Mouse (Mus musculus) ES-Bruce4 (cell line): ENCODE data around the gene Otud3. TPM values are rescaled to one million over a fixed set of nuclear protein-coding genes. Genes with fewer than 3 reads are reported as not detected.
"Not testable (repeated sequence)": the region's sequence is repeated elsewhere in the genome, so short reads cannot be mapped to it uniquely, and the experiment has no call there.

Experiments
- H3K27ac ChIP-seq: 2 replicates; pipeline ENCODE4 v1.5.1; 2012; ENCODE audit warnings: low read length, inconsistent platforms; ENCODE audit not compliant: insufficient read depth
- H3K27me3 ChIP-seq: 2 replicates; pipeline ENCODE4 v1.6.1; 2012; ENCODE audit warnings: mild to moderate bottlenecking, low read length, inconsistent platforms; ENCODE audit not compliant: control insufficient read depth, poor library complexity, insufficient read depth, severe bottlenecking
- H3K36me3 ChIP-seq: 2 replicates; pipeline ENCODE4 v1.6.1; 2012; ENCODE audit warnings: inconsistent platforms, mild to moderate bottlenecking, low read length, moderate library complexity; ENCODE audit not compliant: control insufficient read depth, poor library complexity, insufficient read depth, severe bottlenecking
- H3K4me1 ChIP-seq: one replicate; pipeline ENCODE4 v1.8.1; 2011; ENCODE audit warnings: low read length; ENCODE audit not compliant: control insufficient read depth, insufficient read depth
- H3K4me3 ChIP-seq: 2 replicates; pipeline ENCODE4 v1.5.1; 2011; ENCODE audit warnings: low read depth, mild to moderate bottlenecking, low read length
- H3K9ac ChIP-seq: 2 replicates; pipeline ENCODE4 v1.6.1; 2012; ENCODE audit warnings: low read depth, mild to moderate bottlenecking, inconsistent platforms; ENCODE audit not compliant: poor library complexity, severe bottlenecking
- H3K9me3 ChIP-seq: replicated peaks from 2 replicates; pipeline ENCODE4 v1.6.1; 2012; ENCODE audit warnings: mild to moderate bottlenecking, low read length, inconsistent platforms; ENCODE audit not compliant: control insufficient read depth, poor library complexity, insufficient read depth, severe bottlenecking
- CTCF ChIP-seq: IDR thresholded peaks from one replicate; pipeline ENCODE4 v1.8.1; 2011; ENCODE audit warnings: low read depth, low read length
- EP300 ChIP-seq: IDR thresholded peaks from 2 replicates; pipeline ENCODE4 v1.6.1; 2011; ENCODE audit warnings: low read depth, low read length; ENCODE audit not compliant: insufficient read depth
- POLR2A ChIP-seq: IDR thresholded peaks from one replicate; pipeline ENCODE4 v1.8.1; 2011; ENCODE audit warnings: low read length; ENCODE audit not compliant: insufficient read depth
- polyA plus RNA-seq: library from polyadenylated mRNA; stranded (reverse); fragments of >200 nt; gene quantifications from 2 replicates; pipeline ENCODE4 v1.2.4, GENCODE M21; 2011; ENCODE audit warnings: low read depth; ENCODE audit not compliant: missing spikeins, insufficient read depth, insufficient read length

Otud3 gene
- polyA plus RNA-seq, 1 experiment, result 8.7 TPM

DNA sequence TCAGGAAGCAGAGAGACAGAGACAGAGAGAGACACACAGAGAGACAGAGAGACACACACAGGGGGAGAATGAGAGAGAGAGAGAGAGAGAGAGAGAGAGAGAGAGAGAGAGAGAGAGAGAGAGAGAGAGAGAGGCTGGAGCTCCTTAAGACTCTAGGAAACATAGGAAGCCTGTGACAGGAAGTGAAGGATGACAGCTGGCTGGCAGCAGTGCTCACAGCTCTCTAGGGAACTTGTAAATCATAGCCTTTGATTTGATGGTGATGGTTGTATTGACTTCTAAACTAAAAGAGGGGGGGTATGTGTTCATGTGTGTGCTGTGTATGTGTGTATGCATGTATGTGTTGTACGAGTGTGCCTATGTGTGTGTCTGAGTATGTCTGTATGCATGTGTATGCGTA lies 37.8 kb downstream of the Otud3 start:
- TF ChIP-seq CTCF (no peak), POLR2A (no peak), EP300 (no peak)
- Histone ChIP-seq H3K36me3 (no peaks in the 10 kb centered on the region), H3K4me3 (no peak overlapping the region), H3K4me1 (peaks cover 2% of the 10 kb centered on the region), H3K27me3 (no peaks in the 10 kb centered on the region), H3K27ac (no peak overlapping the region), H3K9ac (no peak overlapping the region), H3K9me3 (no peaks in the 10 kb centered on the region)

DNA sequence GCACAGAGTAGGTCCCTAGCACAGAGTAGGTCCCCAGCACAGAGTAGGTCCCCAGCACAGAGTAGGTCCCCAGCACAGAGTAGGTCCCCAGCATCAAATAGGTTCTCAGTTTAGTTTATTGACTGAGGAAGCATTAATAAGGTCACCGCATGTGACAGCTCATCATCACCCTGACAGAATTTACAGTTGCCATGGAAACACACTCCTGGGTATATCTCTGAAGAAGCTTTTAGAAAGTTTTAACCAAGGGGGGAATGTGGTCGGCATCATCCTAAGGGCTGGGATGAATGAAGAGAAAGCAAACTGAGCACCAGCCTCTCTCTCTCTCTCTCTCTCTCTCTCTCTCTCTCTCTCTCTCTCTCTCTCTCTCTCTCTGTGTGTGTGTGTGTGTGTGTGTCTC lies 38.5 kb downstream of the Otud3 start:
- not testable (repeated sequence) for H3K27ac ChIP-seq, H3K9me3 ChIP-seq, H3K4me3 ChIP-seq, H3K36me3 ChIP-seq, H3K9ac ChIP-seq, H3K4me1 ChIP-seq, H3K27me3 ChIP-seq

GRCm38 (mm10) chr4:138873864-138874263 lies 39.9 kb downstream of the Otud3 start, which contains the start of gene Gm13030:
Gene Gm13030 (minus strand): TSS chr4:138873964.
- H3K27me3 ChIP-seq, result no peaks in the 10 kb centered on the region
- H3K27ac ChIP-seq, result no peak within 1 kb of the TSS
- H3K4me1 ChIP-seq, result peaks cover 2% of the 10 kb centered on the region
- TF ChIP-seq CTCF, result no peak
- TF ChIP-seq EP300, result no peak
- TF ChIP-seq POLR2A, result no peak
- no peaks in the 10 kb centered on the region for H3K36me3 ChIP-seq
- H3K9me3 ChIP-seq, result no peaks in the 10 kb centered on the region
- H3K4me3 ChIP-seq, result no peak within 1 kb of the TSS
- H3K9ac ChIP-seq, result no peak within 1 kb of the TSS

GRCm38 (mm10) chr4:138868666-138869065 lies 45.1 kb downstream of the Otud3 start:
- Histone ChIP-seq H3K27ac (no peak overlapping the region), H3K9me3 (no peaks in the 10 kb centered on the region), H3K4me1 (no peaks in the 10 kb centered on the region), H3K27me3 (no peaks in the 10 kb centered on the region), H3K4me3 (no peak overlapping the region), H3K36me3 (no peaks in the 10 kb centered on the region), H3K9ac (no peak overlapping the region)
- TF ChIP-seq CTCF, result no peak
- TF ChIP-seq POLR2A, result no peak
- TF ChIP-seq EP300, result no peak

DNA sequence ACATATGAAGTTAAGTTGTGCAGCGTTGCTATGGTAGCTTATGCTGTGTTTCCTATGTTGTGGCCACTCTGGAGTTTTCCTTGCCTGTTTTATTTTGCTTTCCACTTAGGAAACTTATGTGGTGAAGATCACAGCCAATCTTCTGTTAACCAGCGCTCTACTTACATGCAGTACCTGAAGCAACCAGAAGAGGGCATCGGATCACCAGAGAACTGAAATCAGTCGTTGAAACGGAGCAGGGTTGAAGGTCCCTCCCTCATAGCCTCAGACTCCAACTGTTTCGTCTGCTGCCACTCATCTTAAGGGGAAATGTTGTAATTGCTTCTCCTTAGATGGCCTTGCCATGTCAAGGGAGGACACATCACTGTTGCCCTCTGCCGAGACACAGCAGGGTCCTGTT lies 47.3 kb downstream of the Otud3 start:
- H3K4me1 ChIP-seq, result no peaks in the 10 kb centered on the region
- TF ChIP-seq POLR2A (no peak), CTCF (peak; percentile 65), EP300 (no peak)
- no peak overlapping the region for H3K27ac ChIP-seq
- H3K27me3 ChIP-seq, result no peaks in the 10 kb centered on the region
- no peaks in the 10 kb centered on the region for H3K9me3 ChIP-seq
- no peak overlapping the region for H3K9ac ChIP-seq
- no peak overlapping the region for H3K4me3 ChIP-seq
- H3K36me3 ChIP-seq, result no peaks in the 10 kb centered on the region

GRCm38 (mm10) chr4:138865991-138866390 lies 47.8 kb downstream of the Otud3 start:
- no peak for TF ChIP-seq EP300
- no peak for TF ChIP-seq POLR2A
- TF ChIP-seq CTCF, result no peak
- Histone ChIP-seq H3K36me3 (no peaks in the 10 kb centered on the region), H3K4me1 (no peaks in the 10 kb centered on the region), H3K4me3 (no peak overlapping the region), H3K9ac (no peak overlapping the region), H3K9me3 (no peaks in the 10 kb centered on the region), H3K27me3 (no peaks in the 10 kb centered on the region), H3K27ac (no peak overlapping the region)

DNA sequence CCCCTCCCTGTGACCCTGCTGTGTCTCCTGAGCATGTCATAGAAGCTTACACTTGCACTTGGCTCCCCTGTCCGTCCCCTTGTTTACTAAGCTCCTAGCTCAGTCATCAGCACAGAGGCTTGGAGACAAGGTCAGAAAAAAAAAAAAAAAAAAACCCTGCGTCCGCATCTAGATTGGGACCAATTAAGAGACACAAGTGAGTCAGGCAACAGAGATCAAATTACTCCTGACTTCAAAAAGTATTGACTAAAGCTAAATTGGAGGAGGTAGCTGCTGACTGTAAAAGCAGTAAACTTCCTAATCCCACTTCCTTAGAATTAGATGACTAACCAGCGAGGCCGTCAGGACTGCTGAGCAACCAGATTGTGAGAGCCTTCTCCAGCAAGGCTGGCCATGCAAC lies 48.7 kb downstream of the Otud3 start:
- TF ChIP-seq EP300 (no peak), POLR2A (no peak), CTCF (no peak)
- Histone ChIP-seq H3K9ac (no peak overlapping the region), H3K27me3 (no peaks in the 10 kb centered on the region), H3K36me3 (no peaks in the 10 kb centered on the region), H3K27ac (no peak overlapping the region), H3K4me1 (no peaks in the 10 kb centered on the region), H3K4me3 (no peak overlapping the region), H3K9me3 (no peaks in the 10 kb centered on the region)
